Mouse (Mus musculus) megakaryocyte, embryonic 14.5 days (primary cell): Measurements from ENCODE around the gene Lrr1.

Experiments used
- FLI1 ChIP-seq: IDR thresholded peaks from 2 replicates; pipeline ENCODE4 v1.6.1; 2012; ENCODE audit warnings: low read length, inconsistent platforms, mixed read lengths
- GATA1 ChIP-seq: IDR thresholded peaks from 3 replicates; pipeline ENCODE4 v1.6.1; 2012; ENCODE audit warnings: mixed read lengths, low read length, inconsistent platforms, borderline replicate concordance

DNA sequence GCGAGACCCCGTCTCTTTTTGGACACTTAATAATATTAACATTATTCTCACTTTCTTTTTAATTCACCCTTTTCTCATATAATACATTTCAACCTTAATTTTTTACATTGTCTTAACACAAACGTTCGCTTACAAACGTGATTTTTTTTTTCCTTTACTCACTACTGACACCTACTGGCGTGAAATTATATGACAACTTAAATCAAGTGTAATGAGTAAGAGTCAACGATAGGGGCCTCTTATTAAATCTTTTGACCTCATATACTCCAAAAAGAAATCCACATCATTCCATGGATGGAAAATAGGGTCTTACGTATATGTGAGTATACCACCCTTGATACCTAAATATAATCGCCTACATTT is 9.1 kb upstream of the Lrr1 start:
- no peak for TF ChIP-seq GATA1
- no peak for TF ChIP-seq FLI1
